Mouse (Mus musculus) liver, embryonic 14.5 days (tissue): ENCODE results near the gene Rrp1. TPM values are rescaled to one million over a fixed set of nuclear protein-coding genes. Genes with fewer than 3 reads are reported as not detected.

ENCODE experiments used
- ATAC-seq: fragments of 200-750 bp; cut with Nextera tagmentation; 2 replicates; pipeline ENCODE4 v1.8.0; 2017; ENCODE audit warnings: moderate number of reproducible peaks, mild to moderate bottlenecking, moderate library complexity; ENCODE audit not compliant: insufficient read depth
- DNase-seq, 3 experiments: peaks; one replicate each; pipeline ENCODE4 v3.0.0-alpha.2; 2012 to 2013; ENCODE audit warnings: low read depth in 3 of 3, low spot score in 3 of 3
- H3K27ac ChIP-seq: fragments of 300-500 bp; sonication (generic); 2 replicates; pipeline ENCODE4 v1.5.1; 2014; ENCODE audit warnings: moderate library complexity, mild to moderate bottlenecking, control low read depth, inconsistent platforms
- H3K27me3 ChIP-seq: fragments of 300-500 bp; sonication (generic); 2 replicates; pipeline ENCODE4 v1.6.1; 2014; ENCODE audit warnings: mild to moderate bottlenecking, low read length, moderate library complexity; ENCODE audit not compliant: control insufficient read depth, insufficient read depth
- H3K36me3 ChIP-seq: fragments of 300-500 bp; sonication (generic); replicated peaks from 2 replicates; pipeline ENCODE4 v1.6.1; 2014; ENCODE audit warnings: low read depth; ENCODE audit not compliant: control insufficient read depth, insufficient read depth
- H3K4me1 ChIP-seq, 2 experiments: fragments of 200-500 bp in 1 of 2; fragments of 300-500 bp in 1 of 2; sonication (generic) in 1 of 2; replicated peaks; 2 replicates each; pipeline ENCODE4 v1.6.1; 2012 to 2014; ENCODE audit warnings: antibody characterized with exemption in 1 of 2, inconsistent platforms in 1 of 2, low read length in 1 of 2; ENCODE audit not compliant: control insufficient read depth in 2 of 2, insufficient read depth in 2 of 2
- H3K4me2 ChIP-seq: fragments of 300-500 bp; sonication (generic); 2 replicates; pipeline ENCODE4 v1.6.1; 2014; ENCODE audit warnings: low read depth, mild to moderate bottlenecking, control low read depth, moderate library complexity
- H3K4me3 ChIP-seq, 2 experiments: fragments of 200-500 bp in 1 of 2; fragments of 300-500 bp in 1 of 2; sonication (generic) in 1 of 2; 2 replicates each; pipeline ENCODE4 v1.5.1; 2012 to 2014; ENCODE audit warnings: low read depth in 2 of 2, low read length in 2 of 2, mild to moderate bottlenecking in 2 of 2, control low read depth in 1 of 2, inconsistent platforms in 1 of 2, moderate library complexity in 1 of 2; ENCODE audit not compliant: insufficient read depth in 1 of 2
- H3K9ac ChIP-seq: fragments of 300-500 bp; sonication (generic); replicated peaks from 2 replicates; pipeline ENCODE4 v1.6.1; 2014; ENCODE audit warnings: mild to moderate bottlenecking, control low read depth, moderate library complexity
- H3K9me3 ChIP-seq: fragments of 300-500 bp; sonication (generic); 2 replicates; pipeline ENCODE4 v1.6.1; 2016; ENCODE audit warnings: low read length, mixed read lengths; ENCODE audit not compliant: control insufficient read depth
- CTCF ChIP-seq: IDR thresholded peaks from 2 replicates; pipeline ENCODE4 v1.5.1; 2016; ENCODE audit warnings: antibody characterized with exemption, low read depth, control low read depth
- EP300 ChIP-seq: IDR thresholded peaks from 2 replicates; pipeline ENCODE4 v1.6.1; 2016; ENCODE audit warnings: antibody characterized with exemption, low read depth
- WGBS: fragments of 180-500 bp; shearing (Covaris S2); extraction: QIAGEN DNeasy Blood & Tissue Kit; methylation state at CpG from one replicate; pipeline ENCODE4 v1.1.7; 2014; ENCODE audit not compliant: insufficient replicate concordance; 5-methylcytosine and 5-hydroxymethylcytosine counted together
- polyA plus RNA-seq, 2 experiments: library from polyadenylated mRNA; depleted of rRNA in 1 of 2; stranded (reverse) in 1 of 2; unstranded in 1 of 2; fragments of >200 nt; fragmentation: Nextera tagmentation in 1 of 2; extraction: Ambion mirVana in 1 of 2; gene quantifications; 2 replicates each; pipeline versions ENCODE4 v1.2.1 to v1.2.3; 2012 to 2014

Gene Rrp1
- polyA plus RNA-seq, 2 experiments = 69.7 to 79.8 TPM

GRCm38 (mm10) chr10:78428070-78428469 lies 15.2 kb upstream of the Rrp1 start:
- no peak overlapping the region for H3K4me3 ChIP-seq
- no peak overlapping the region for H3K9ac ChIP-seq
- H3K4me1 ChIP-seq = peaks cover 0 to 8% of the 10 kb centered on the region in 2 experiments; a peak in 2 of 4 replicates
- H3K4me2 ChIP-seq = no peak overlapping the region
- H3K27ac ChIP-seq = no peak overlapping the region
- TF ChIP-seq EP300 = no peak
- TF ChIP-seq CTCF = no peak
- H3K9me3 ChIP-seq = no peaks in the 10 kb centered on the region
- H3K27me3 ChIP-seq = no peaks in the 10 kb centered on the region
- H3K36me3 ChIP-seq = no peaks in the 10 kb centered on the region
- DNase-seq (no peak), ATAC-seq (no peak)
- WGBS = 83% methylated on average over 11 of the region's 11 CpGs

- TF ChIP-seq EP300 (no peak), CTCF (no peak)
- H3K27me3 ChIP-seq = no peaks in the 10 kb centered on the region
- H3K4me1 ChIP-seq = peaks cover 0 to 8% of the 10 kb centered on the region in 2 experiments; a peak in 2 of 4 replicates
- peak overlapping the region; percentile 77 for H3K9ac ChIP-seq
- H3K4me2 ChIP-seq = peak overlapping the region; percentile 86
- peak overlapping the region; percentile 68 to 74 for H3K4me3 ChIP-seq
- no peak for DNase-seq
- H3K9me3 ChIP-seq = no peaks in the 10 kb centered on the region
- 30% methylated on average over 6 of the region's 6 CpGs for WGBS
- 0 out of 2 replicates have a peak, but pooled peaks have one; percentile 1 for ATAC-seq
- no peak overlapping the region for H3K27ac ChIP-seq
- H3K36me3 ChIP-seq = no peaks in the 10 kb centered on the region
Observed at GRCm38 (mm10) chr10:78426117-78426735, 13.4 kb upstream of the Rrp1 start.

DNA sequence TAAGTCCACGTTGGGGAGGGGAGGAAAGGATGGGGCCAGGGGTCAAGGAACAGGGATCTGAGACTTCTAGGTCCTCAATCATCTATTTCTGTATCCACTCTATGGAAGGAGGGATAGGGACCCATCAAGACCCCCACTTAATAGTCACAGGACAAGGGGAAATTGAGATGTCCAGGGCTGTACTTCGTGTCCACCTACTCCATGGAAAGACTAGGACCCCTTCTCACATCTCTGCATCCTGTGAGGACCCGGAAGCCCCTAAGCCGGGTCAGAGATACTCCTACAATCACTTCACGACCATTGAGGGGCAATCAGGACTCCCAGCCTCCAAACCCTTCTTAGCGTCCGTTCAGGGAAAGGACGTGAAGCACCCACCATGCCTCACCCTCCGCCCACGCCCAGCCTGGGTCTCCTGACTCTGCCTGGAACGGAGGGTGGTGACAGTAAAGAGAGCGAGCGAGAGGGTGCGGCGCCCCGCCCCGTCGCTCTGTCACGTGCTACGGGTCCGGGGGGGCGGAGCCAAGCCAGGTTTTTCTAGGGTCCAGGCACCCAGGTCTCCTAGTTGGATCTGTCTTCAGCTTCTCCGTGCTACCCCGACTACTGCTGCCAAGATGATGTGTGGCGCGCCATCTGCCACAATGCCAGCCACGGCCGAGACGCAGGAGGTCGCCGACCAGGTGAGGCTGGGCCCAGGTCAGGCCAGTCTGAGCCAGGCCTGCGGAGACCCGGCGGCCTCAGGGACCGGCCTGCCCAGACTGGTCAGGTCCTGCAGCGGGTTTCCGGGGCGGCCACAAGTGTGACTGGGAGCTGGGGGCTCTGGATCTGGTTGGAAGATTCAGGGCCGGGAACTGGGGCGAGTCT lies 12.6 kb upstream of the Rrp1 start, which contains the start of gene Cstb:
TSS of gene Cstb (plus strand) at position 489 of the 861 bp plus-strand sequence.
- peaks cover 0 to 8% of the 10 kb centered on the region in 2 experiments; a peak in 2 of 4 replicates for H3K4me1 ChIP-seq
- H3K9me3 ChIP-seq = no peaks in the 10 kb centered on the region
- no peaks in the 10 kb centered on the region for H3K27me3 ChIP-seq
- peak within 1 kb of the TSS; percentile 86 for H3K4me2 ChIP-seq
- 0 out of 2 replicates have a peak within 1 kb of the TSS, but pooled peaks have one; percentile 1 for H3K27ac ChIP-seq
- peak; percentile 88 for ATAC-seq
- 1% methylated on average over 36 of the region's 40 CpGs for WGBS
- no peaks in the 10 kb centered on the region for H3K36me3 ChIP-seq
- H3K4me3 ChIP-seq = peak within 1 kb of the TSS; percentile 68 to 74
- TF ChIP-seq EP300 (no peak), CTCF (no peak)
- DNase-seq = peak; percentile 61 to 71 (median 64)
- peak within 1 kb of the TSS; percentile 77 for H3K9ac ChIP-seq

- Histone ChIP-seq H3K27me3 (no peaks in the 10 kb centered on the region), H3K36me3 (no peaks in the 10 kb centered on the region), H3K4me2 (no peak overlapping the region), H3K9ac (no peak overlapping the region), H3K9me3 (no peaks in the 10 kb centered on the region), H3K27ac (no peak overlapping the region), H3K4me3 (no peak overlapping the region), H3K4me1 (peaks cover 0 to 8% of the 10 kb centered on the region in 2 experiments; a peak in 2 of 4 replicates)
- ATAC-seq (no peak), DNase-seq (no peak)
- no peak for TF ChIP-seq EP300
- no peak for TF ChIP-seq CTCF
- WGBS = 53% methylated on average over 3 of the region's 3 CpGs
Observed at GRCm38 (mm10) chr10:78422614-78423013, 9.8 kb upstream of the Rrp1 start.

DNA sequence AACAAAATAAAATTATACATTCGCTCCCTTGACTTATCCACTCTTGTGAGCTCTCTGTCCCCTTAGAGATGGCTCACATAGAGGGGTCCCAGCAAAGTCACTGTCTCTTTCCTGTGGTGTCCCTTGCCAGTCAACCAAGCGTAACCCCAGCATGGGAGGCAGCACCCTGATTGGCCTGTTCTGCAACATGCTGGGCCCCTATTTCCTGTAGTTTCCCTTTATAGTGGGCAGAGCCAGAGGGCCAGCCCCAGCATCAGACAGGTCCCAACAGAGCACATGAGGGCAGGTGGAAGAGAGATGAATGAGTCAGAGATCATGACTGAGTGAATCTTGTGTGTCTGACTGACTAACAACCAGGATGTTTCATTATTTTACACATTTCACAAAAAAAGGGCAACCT lies 8.1 kb upstream of the Rrp1 start:
- peaks cover 0 to 4% of the 10 kb centered on the region in 2 experiments; a peak in 1 of 4 replicates for H3K4me1 ChIP-seq
- no peak overlapping the region for H3K4me3 ChIP-seq
- no peaks in the 10 kb centered on the region for H3K9me3 ChIP-seq
- H3K4me2 ChIP-seq = no peak overlapping the region
- TF ChIP-seq EP300 (no peak), CTCF (no peak)
- ATAC-seq (no peak), DNase-seq (no peak)
- H3K36me3 ChIP-seq = no peaks in the 10 kb centered on the region
- H3K27ac ChIP-seq = no peak overlapping the region
- H3K9ac ChIP-seq = no peak overlapping the region
- no peaks in the 10 kb centered on the region for H3K27me3 ChIP-seq
- 63% methylated on average over 2 of the region's 2 CpGs for WGBS
